Mouse (Mus musculus): Measurements from ENCODE around the gene Has1. TPM values are rescaled to one million over a fixed set of nuclear protein-coding genes. Genes with fewer than 3 reads are reported as not detected.
"Not testable (repeated sequence)": the region's sequence is repeated elsewhere in the genome, so short reads cannot be mapped to it uniquely, and the experiment has no call there.

Has1 gene
- total RNA-seq, 2 experiments from 2014 or later: 0.13 TPM; not detected in 1

DNA sequence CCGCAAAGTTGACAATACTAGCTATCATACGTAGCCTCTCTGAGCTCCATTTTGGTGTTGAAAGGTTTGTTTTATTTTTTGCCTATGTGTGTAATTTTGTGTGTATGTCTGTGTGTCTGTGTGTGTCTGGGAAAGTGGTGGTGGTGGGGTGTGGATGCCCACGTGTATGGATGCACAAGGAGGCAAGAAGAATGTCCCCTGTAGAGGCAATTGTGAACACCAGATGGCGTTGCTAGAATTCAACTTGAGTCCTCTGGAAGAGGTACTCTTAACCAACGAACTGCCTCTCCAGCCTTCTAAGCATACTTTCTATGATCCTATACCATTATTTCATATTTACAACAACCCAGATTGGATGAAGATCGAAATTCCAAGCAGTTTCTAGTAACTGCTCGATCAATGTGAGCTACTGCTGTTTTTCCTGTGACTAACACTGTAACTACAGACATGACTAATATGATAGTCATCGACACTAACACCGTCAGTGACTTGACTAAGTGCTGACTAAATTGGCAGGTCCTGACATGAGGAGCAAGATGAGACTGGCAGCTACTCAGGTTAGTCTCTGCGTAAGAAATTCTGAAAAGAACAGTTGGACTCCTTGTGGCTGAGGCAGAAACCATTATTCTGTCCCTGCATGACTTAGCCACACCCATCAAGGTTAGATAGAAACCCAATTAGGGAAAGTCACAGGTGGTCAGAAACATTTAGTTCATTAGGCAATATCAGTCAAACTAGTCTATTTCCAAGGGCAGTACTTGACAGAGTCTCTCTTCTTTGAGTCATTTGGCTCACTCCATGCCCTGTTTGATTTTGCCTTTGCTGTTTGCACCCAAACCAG is 9.6 kb downstream of the Has1 start:
- DNase-seq (ENCODE audit: low spot score in 2 of 2): peak in 1 of 2 experiments; percentile 18

- not testable (repeated sequence) for DNase-seq (ENCODE audit: low spot score in 2 of 2)
These were observed 10.4 kb downstream of the Has1 start for GRCm38 (mm10) chr17:17844606-17845005.

DNA sequence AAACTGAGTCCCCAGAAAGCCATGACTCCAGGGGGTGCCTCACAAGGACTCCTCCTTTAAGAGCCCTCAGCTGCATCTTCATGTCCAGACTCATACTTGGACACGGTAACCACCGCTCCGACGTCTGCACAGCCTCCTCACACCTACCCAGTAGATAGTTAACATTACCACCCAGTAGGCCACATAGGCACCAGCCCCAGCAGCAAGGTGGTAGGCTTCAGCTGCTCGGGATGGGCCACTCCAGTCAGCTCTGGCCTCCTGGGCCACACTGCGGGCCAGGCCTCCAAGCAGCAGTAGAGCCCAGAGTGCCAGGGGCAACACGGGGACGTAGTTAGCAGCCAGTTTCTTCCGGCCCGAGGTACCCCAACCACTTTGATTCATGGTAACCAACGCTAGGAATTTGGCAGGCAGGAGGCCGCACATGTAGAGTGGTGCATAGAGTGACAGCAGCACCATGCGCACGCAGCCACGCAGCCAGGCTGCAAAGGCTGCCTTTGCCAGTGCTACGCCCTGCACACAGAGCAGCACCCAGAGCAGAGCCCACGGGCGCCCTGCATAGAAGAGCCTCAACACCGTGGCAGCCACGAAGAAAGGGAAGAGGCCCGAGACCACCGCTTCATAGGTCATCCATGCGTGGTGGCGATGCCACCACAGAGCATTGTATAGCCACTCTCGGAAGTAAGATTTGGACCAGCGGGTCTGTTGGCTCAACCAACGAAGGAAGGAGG is 11.3 kb downstream of the Has1 start:
- DNase-seq (ENCODE audit: low spot score in 2 of 2): no peak

DNA sequence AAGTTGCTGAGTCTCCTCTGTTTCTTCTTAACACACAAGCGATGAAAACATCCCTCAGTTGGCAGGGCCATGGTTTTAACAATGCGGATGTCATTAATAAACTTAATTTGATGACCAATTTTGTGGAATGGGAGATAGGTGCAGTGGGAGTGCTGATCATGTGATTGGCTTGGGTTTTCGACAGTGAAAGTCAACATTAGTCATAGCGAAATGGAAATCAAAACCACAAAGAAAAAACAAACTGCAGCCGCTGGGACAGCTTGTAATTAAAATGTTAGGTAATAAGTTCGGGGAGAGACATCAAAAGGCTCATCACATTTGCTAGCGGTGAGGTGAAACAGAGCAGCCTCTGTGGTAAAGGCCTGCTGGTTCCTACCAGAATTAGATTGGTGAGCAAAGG is 14.2 kb downstream of the Has1 start:
- no peak for DNase-seq (ENCODE audit: low spot score in 2 of 2)

- no peak for DNase-seq (ENCODE audit: low spot score in 2 of 2)
These were observed 15.7 kb downstream of the Has1 start for GRCm38 (mm10) chr17:17839276-17839675.

DNA sequence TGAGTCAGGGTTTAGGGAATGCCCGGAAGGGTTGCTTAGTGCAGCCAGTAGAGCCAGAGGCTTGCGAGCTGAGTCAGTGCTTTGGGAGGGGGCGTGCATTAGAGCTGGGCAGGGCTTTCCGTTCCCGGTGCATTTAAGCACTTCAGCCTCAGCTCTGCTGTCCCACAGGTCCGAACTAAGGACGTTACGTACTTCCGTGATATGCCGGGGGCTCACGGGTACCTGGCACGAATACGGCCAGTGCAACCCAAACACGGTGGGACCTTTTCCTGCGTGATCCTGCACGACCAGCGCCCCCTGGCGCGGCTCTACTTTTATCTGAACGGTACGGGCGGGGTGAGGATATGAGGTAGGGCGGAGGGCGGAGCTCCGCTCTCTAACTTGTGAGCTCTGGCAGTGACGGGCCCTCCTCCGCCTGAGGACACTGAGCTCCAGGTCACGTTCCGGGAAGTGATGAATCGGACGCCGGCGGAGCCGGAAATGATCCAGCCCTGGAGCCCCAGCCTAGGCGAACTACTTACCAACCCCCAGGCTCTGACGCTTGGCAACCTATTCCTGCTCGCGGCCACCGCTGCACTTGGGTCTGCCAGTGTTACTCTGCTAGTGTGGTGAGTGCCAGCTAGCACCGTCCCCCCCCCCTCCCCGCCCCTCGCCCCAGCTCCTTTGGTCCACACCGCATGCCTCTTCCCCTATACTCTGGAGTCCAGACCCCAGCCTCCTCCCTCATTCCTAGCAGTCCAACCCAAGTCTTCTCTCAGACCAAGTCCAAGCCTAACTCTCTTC is 16.9 kb downstream of the Has1 start:
- peak; percentile 95 to 96 for DNase-seq (ENCODE audit: low spot score in 2 of 2)

GRCm38 (mm10) chr17:17837426-17837825 is 17.6 kb downstream of the Has1 start:
- peak in 1 of 2 experiments; percentile 46 for DNase-seq (ENCODE audit: low spot score in 2 of 2)

DNA sequence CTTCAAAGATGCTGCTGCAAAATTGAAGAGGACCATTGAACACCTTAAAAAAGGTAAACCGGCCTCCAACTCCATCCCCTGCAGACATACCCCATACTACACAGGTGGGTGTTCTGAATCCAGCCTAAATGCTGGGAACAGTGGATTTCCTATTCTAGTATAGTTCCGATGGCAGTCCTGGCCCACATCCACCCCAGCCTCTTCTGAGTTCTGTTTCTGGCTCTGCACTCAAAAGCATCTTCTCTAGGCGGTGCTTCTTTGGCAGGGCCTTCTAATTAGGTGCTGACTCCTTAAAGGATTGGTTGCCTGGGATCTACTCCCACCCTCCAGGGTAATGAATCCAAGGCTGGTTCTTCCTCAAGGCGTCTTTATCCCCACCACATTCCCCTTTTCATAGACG is 18.9 kb downstream of the Has1 start:
- DNase-seq (ENCODE audit: low spot score in 2 of 2): no peak

DNA sequence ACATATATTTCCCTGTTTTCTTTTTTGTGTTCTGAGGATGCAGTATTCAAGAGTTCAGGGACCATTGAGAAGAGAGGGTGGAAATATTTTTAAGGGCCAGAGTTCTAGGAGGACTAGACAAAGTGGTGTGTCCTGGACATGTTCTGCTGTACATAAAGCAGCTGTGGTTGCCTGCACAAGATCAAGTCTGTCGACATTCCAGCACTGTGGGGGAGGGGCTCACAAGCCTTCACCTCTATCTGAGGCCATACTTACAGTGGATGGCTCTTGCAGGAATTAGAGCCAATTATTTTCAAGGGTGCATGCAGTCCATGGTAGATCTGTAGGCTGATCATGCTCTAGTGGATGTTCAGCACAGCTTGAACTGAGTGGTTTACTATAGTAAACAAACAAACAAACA is 20.1 kb downstream of the Has1 start:
- no peak for DNase-seq (ENCODE audit: low spot score in 2 of 2)

- DNase-seq (ENCODE audit: low spot score in 2 of 2): no peak
These were observed 24.3 kb downstream of the Has1 start for GRCm38 (mm10) chr17:17830731-17831130.

- no peak for DNase-seq (ENCODE audit: low spot score in 2 of 2)
These were observed 25.0 kb downstream of the Has1 start for GRCm38 (mm10) chr17:17829816-17830535.

GRCm38 (mm10) chr17:17829052-17829785 is 25.8 kb downstream of the Has1 start:
- DNase-seq (ENCODE audit: low spot score in 2 of 2): no peak

- peak; percentile 44 to 46 for DNase-seq (ENCODE audit: low spot score in 2 of 2)
These were observed 26.6 kb downstream of the Has1 start for GRCm38 (mm10) chr17:17828191-17828981.

- peak; percentile 65 to 67 for DNase-seq (ENCODE audit: low spot score in 2 of 2)
These were observed 27.3 kb downstream of the Has1 start for GRCm38 (mm10) chr17:17827658-17828190.

DNA sequence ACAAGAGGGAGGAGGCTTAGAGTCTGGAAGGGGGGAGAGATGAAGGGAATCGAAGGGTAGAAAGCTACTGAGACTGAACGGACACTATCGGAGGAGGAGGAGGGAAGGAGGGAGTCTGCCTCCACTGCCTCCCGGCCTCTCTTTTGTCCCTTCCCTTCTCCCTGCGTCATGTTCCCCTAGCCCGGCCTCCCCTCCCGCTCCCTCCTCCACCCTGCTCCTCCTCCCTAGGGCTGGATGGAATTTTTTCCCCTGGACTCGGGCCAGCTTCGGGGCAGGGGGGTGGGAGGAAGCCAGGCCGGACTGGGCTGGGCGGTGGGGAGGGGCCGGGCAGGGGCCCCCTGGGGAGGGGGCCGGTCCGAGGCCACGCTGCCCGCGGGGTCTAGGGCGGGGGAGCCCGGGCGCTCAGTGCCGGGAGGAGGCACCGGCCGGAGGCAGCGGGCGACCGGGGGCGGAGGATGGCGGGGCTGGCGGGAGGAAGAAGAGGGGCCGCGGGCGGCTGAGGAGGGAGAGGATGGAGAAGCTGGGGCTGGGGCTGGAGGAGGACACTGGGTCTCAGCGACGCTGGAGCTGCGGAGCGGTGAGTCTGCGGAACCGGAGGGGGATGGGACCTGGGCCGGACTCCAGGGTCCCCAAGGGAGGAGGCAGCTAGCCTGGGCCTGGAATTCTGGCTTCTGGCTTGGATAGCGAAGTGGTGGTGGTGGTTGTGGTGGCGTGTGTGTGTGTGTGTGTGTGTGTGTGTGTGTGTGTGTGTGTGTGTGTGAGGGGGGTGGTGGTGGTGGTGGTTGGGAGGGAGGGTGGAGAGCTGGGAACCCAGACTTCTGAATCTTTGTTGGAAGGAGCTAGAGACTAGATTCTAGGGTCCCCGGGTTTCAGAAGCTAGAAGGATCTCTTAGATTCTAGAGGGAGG is 28.0 kb downstream of the Has1 start, which contains the start of gene Spaca6:
Spaca6 (plus strand) TSS at position 408 of the 907 bp plus-strand sequence.
- DNase-seq (ENCODE audit: low spot score in 2 of 2): peak; percentile 97 to 98

DNA sequence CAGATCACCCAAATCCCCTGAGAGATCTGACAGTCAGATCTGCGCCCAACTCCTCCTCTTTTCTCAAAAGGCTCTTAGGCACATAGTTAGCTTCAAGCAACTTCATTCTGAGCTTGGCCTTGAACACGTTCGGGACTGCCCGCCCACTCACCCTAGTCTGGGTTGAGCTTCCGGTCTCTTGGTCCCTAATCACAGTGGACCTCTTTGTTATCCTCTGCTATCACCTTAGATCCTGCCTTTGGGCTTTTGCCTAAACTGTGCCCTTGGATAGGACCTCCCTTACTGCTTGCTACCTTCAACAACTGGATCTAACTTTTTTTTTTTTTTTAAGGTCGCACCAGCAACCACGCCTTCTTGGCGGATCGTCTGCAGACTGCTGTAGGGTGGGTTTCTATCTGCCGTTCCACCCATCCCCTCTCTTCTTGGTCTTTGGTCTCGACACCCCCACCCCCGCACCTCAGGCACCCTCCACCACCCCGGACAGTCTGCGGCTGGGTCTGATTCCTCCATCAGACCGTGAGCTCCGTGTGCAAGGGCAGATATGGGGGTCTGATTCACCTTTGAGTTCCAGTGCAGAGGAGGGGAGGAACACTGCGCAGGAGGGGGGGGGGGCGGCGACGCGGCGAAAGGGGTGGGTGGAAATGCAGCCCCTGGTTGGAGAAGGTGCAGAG is 28.9 kb downstream of the Has1 start:
- DNase-seq (ENCODE audit: low spot score in 2 of 2): peak; percentile 49 to 55

GRCm38 (mm10) chr17:17823612-17824336 is 31.2 kb downstream of the Has1 start:
- no peak for DNase-seq (ENCODE audit: low spot score in 2 of 2)
